Mouse (Mus musculus): Measurements from ENCODE around the gene Serpina1b. TPM values are rescaled to one million over a fixed set of nuclear protein-coding genes. Genes with fewer than 3 reads are reported as not detected.

Serpina1b gene
- polyA plus RNA-seq (2014; fragmentation: Illumina TruSeq; extraction: RNeasy Lipid Tissue Mini Kit (QIAGEN cat#74804); ENCODE audit: low read depth, low replicate concordance): 5,433 TPM

DNA sequence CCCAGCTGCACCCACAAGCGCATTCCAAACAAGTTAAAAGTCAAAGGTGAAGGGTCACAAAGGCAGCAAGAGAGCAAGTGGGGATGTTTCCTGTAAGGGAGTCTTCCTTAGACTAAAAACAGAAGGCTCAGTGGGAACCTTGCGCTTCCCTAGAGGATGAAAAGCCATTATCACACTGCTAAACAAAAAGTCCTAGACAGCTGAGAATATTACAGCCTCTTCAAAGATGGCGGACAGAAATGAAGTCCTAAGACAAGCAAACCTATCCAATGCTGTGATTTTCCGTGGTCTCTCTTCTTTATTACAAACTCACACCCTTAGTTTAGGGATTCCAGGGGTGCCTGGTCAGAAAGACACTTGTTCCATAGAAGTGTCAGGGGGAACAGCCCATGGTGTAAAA is at the start of gene Serpina1b:
Gene Serpina1b, minus strand, starts transcription at position 101 of the 400 bp plus-strand sequence.

DNA sequence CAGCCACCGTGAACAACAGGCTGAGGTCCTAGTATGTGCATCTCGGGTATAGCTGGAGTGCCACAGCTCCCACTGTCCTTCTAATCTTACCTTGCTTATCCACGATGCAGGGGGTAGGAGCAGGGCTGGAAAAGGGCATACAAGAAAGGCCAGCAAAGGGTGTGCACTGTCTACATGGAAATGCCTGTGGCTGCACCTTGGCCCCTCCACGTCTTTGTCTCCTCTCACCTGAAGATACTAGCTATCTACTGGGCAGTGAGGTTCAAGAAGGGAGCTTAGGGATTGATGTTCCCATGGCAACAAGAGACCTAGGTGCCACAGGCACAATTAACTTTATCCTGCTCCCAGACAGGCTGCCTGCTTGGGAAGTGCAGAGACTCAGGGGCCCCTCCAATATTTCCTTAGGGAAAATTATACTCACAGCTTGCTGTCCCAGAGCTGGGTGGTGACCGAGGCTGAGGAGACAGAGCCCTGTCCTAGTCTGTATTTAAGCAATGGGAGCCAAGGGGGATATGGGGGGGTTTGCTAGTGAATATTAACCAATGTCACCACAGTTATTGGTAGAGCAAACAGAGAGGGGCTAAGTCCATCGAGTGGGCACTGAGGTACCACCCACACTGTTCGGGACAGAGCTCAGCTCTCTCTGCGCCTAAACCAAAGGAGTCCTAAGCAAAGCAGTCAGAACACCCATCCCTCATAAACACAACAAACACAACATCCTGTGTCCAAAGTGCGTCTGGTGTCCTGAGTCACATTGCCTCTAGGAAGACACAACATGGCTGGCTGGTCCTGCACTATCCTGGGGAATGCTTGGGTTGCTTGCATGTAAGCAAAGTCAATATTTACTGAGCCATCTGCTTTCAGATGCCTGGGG is 33.2 kb upstream of the Serpina1b start, which contains the start of gene Serpina1a:
Gene Serpina1a, minus strand, starts transcription at position 462 of the 874 bp plus-strand sequence.

GRCm38 (mm10) chr12:103773246-103773851 is 56.8 kb downstream of the Serpina1b start, which contains the start of gene Serpina1d:
Gene Serpina1d (minus strand): TSS chr12:103773592.

GRCm38 (mm10) chr12:103695429-103695828 is 134.7 kb downstream of the Serpina1b start, which contains the start of gene Serpina1f:
Gene Serpina1f (minus strand): TSS chr12:103695529.

Other genes starting within 250 kb of the Serpina1b start
- gene Serpina10, start 198.9 kb downstream of the Serpina1b start, polyA plus RNA-seq (2014; fragmentation: Illumina TruSeq; extraction: RNeasy Lipid Tissue Mini Kit (QIAGEN cat#74804); ENCODE audit: low read depth, low replicate concordance): 69.6 TPM
- 309 TPM for gene Serpina6, start 173.2 kb downstream of the Serpina1b start, polyA plus RNA-seq (2014; fragmentation: Illumina TruSeq; extraction: RNeasy Lipid Tissue Mini Kit (QIAGEN cat#74804); ENCODE audit: low read depth, low replicate concordance)
- gene Serpina16, start 154.2 kb downstream of the Serpina1b start, polyA plus RNA-seq (2014; fragmentation: Illumina TruSeq; extraction: RNeasy Lipid Tissue Mini Kit (QIAGEN cat#74804); ENCODE audit: low read depth, low replicate concordance): not detected
- gene Serpina1f, start 134.8 kb downstream of the Serpina1b start, polyA plus RNA-seq (2014; fragmentation: Illumina TruSeq; extraction: RNeasy Lipid Tissue Mini Kit (QIAGEN cat#74804); ENCODE audit: low read depth, low replicate concordance): not detected
- gene Serpina1d, start 56.8 kb downstream of the Serpina1b start, polyA plus RNA-seq (2014; fragmentation: Illumina TruSeq; extraction: RNeasy Lipid Tissue Mini Kit (QIAGEN cat#74804); ENCODE audit: low read depth, low replicate concordance): 3,563 TPM
- 4,926 TPM for gene Serpina1a, start 33.2 kb upstream of the Serpina1b start, polyA plus RNA-seq (2014; fragmentation: Illumina TruSeq; extraction: RNeasy Lipid Tissue Mini Kit (QIAGEN cat#74804); ENCODE audit: low read depth, low replicate concordance)
- gene Serpina1c, start 74.5 kb upstream of the Serpina1b start, polyA plus RNA-seq (2014; fragmentation: Illumina TruSeq; extraction: RNeasy Lipid Tissue Mini Kit (QIAGEN cat#74804); ENCODE audit: low read depth, low replicate concordance): 4,710 TPM
- 214 TPM for gene Serpina1e, start 128.6 kb upstream of the Serpina1b start, polyA plus RNA-seq (2014; fragmentation: Illumina TruSeq; extraction: RNeasy Lipid Tissue Mini Kit (QIAGEN cat#74804); ENCODE audit: low read depth, low replicate concordance)
- 6.4 TPM for gene Serpina11, start 159.6 kb upstream of the Serpina1b start, polyA plus RNA-seq (2014; fragmentation: Illumina TruSeq; extraction: RNeasy Lipid Tissue Mini Kit (QIAGEN cat#74804); ENCODE audit: low read depth, low replicate concordance)
- gene Serpina9, start 183.4 kb upstream of the Serpina1b start, polyA plus RNA-seq (2014; fragmentation: Illumina TruSeq; extraction: RNeasy Lipid Tissue Mini Kit (QIAGEN cat#74804); ENCODE audit: low read depth, low replicate concordance): 0.37 TPM
- 0.69 TPM for gene Serpina12, start 214.1 kb upstream of the Serpina1b start, polyA plus RNA-seq (2014; fragmentation: Illumina TruSeq; extraction: RNeasy Lipid Tissue Mini Kit (QIAGEN cat#74804); ENCODE audit: low read depth, low replicate concordance)

Data from liver, adult 10 weeks (tissue).